Mouse (Mus musculus): Measurements from ENCODE around the gene Fam170b. TPM values are rescaled to one million over a fixed set of nuclear protein-coding genes. Genes with fewer than 3 reads are reported as not detected.
A peak's percentile ranks its signal among the peaks of the same experiment; 100 is the strongest.

The Fam170b gene
- not detected in 2 replicates for polyA plus RNA-seq (2011; ENCODE audit: insufficient read depth, insufficient read length, low replicate concordance, missing spikeins)

- no peaks in the 10 kb centered on the region for H3K4me1 ChIP-seq (ENCODE audit: control insufficient read depth, insufficient read depth, low read length)
- H3K27ac ChIP-seq (ENCODE audit: control insufficient read depth, insufficient read depth, low read depth, low read length, poor library complexity) = no peak within 1 kb of the TSS
- no peak for TF ChIP-seq CTCF (IDR thresholded peaks at IDR 0.05; ENCODE audit: control insufficient read depth, insufficient read depth, low read length)
- no peak for TF ChIP-seq POLR2A (IDR thresholded peaks at IDR 0.05; ENCODE audit: borderline replicate concordance, control insufficient read depth, low read depth, low read length)
- H3K4me3 ChIP-seq (replicated peaks; ENCODE audit: control insufficient read depth, low read depth, low read length) = no peak within 1 kb of the TSS
- WGBS = 78% methylated on average over 8 of the region's 8 CpGs
Measured at GRCm38 (mm10) chr14:32833847-32834246, at the start of gene Fam170b. Gene Fam170b (plus strand): TSS chr14:32833962.

DNA sequence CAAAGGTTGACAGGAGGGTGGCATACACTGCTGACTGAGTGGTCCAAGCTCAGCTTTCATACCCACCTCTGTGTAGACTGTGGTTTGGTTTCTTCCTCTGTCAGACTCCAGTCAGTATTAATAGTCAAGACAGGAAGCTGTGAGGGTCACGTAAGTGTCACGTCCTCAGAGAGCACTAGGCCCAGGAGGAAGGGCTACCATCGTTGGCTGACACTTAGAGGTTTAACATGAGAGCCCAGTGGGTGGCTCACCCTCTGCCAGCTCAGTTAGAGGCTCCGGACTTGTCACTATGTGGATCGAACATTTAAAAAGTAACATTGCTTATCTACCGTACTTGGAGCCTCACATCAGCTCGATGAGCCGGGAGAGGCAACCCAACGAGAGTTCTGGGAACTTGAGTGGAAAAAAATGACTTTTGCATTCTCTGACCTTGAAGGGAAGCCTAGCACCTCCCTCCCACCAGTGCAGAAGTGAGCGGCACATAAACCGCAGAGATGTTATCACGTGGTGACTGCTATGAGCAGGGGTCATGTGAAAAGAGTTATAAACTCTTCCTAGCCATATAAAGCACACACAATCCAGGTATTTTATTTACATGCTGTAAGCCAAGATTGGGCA, 49.5 kb upstream of the Fam170b start:
- peaks cover 10% of the 10 kb centered on the region for H3K4me1 ChIP-seq (ENCODE audit: control insufficient read depth, insufficient read depth, low read length)
- 4% methylated on average over 12 of the region's 12 CpGs for WGBS
- H3K27ac ChIP-seq (ENCODE audit: control insufficient read depth, insufficient read depth, low read depth, low read length, poor library complexity) = 0 out of 2 replicates have a peak overlapping the region, but pooled peaks have one; percentile 1

DNA sequence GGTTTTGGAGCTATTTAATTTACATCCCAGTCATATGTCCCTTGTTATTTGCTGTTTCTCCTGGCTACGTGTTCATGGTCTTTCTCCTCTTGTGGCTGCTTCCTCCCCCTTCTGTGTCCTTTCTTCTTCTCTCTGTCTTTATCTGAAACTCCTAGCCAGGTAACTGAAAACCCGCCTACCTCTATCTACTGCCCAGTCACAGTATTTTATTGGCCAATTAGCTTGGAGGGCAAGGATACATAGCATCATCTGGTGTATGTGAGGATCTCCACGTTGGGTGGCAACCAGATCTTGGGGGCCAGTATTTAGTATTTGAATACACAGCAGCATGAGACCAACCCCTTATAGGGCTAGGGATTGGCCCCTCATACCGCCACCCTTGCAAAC, 49.0 kb upstream of the Fam170b start:
- Histone ChIP-seq H3K4me3 (replicated peaks; ENCODE audit: control insufficient read depth, low read depth, low read length) (no peak overlapping the region), H3K4me1 (ENCODE audit: control insufficient read depth, insufficient read depth, low read length) (peaks cover 10% of the 10 kb centered on the region), H3K27ac (ENCODE audit: control insufficient read depth, insufficient read depth, low read depth, low read length, poor library complexity) (no peak overlapping the region)
- TF ChIP-seq CTCF (IDR thresholded peaks at IDR 0.05; ENCODE audit: control insufficient read depth, insufficient read depth, low read length) = no peak
- no peak for TF ChIP-seq POLR2A (IDR thresholded peaks at IDR 0.05; ENCODE audit: borderline replicate concordance, control insufficient read depth, low read depth, low read length)
- WGBS = 41% methylated on average over 4 of the region's 4 CpGs

More for the DNA sequence above, 49.5 kb upstream of the Fam170b start:
- no peak overlapping the region for H3K4me3 ChIP-seq (replicated peaks; ENCODE audit: control insufficient read depth, low read depth, low read length)
- TF ChIP-seq POLR2A (IDR thresholded peaks at IDR 0.05; ENCODE audit: borderline replicate concordance, control insufficient read depth, low read depth, low read length) = no peak
- TF ChIP-seq CTCF (IDR thresholded peaks at IDR 0.05; ENCODE audit: control insufficient read depth, insufficient read depth, low read length) = no peak

DNA sequence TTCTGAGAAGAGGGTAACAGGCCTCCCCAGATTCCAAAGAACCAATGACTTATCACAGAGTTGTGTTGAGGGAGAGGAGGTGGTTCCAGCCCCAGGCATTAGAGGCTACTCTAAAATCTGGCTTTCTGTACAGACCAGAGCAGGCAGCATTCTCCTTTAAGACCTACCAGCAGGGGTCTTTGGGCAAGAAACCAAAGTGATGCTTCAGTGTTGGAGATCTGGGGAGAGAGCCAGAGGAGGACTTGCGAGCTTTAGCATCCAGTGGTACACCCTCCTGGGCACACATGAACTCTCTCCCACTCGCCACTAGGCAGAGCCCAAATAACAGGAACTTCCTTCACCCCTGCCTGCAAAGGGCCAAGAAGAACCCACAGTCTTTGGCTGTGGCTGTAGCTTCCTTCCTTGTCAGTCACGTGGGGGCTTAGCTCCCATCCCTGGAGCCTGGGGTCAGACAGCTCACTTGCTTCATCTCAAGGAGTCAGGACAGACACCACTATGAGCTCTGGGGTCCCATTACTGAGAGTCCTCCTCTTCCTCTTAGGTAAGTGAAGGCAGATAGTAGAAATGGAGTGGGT, 48.1 kb upstream of the Fam170b start, which contains the start of gene Tmem273:
Tmem273 (plus strand) TSS at position 408 of the 575 bp plus-strand sequence.
- Histone ChIP-seq H3K4me3 (replicated peaks; ENCODE audit: control insufficient read depth, low read depth, low read length) (peak within 1 kb of the TSS; percentile 43), H3K27ac (ENCODE audit: control insufficient read depth, insufficient read depth, low read depth, low read length, poor library complexity) (peak within 1 kb of the TSS; percentile 7; the same call in 1 of the 2 replicates), H3K4me1 (ENCODE audit: control insufficient read depth, insufficient read depth, low read length) (peaks cover 10% of the 10 kb centered on the region)
- WGBS = 4% methylated on average over 3 of the region's 3 CpGs
- TF ChIP-seq POLR2A (IDR thresholded peaks at IDR 0.05; ENCODE audit: borderline replicate concordance, control insufficient read depth, low read depth, low read length) (no peak), CTCF (IDR thresholded peaks at IDR 0.05; ENCODE audit: control insufficient read depth, insufficient read depth, low read length) (peak; percentile 32; the same call in 1 of the 2 replicates)

GRCm38 (mm10) chr14:32787691-32788090, 46.1 kb upstream of the Fam170b start:
- no peak for TF ChIP-seq CTCF (IDR thresholded peaks at IDR 0.05; ENCODE audit: control insufficient read depth, insufficient read depth, low read length)
- TF ChIP-seq POLR2A (IDR thresholded peaks at IDR 0.05; ENCODE audit: borderline replicate concordance, control insufficient read depth, low read depth, low read length) = no peak
- no peak overlapping the region for H3K27ac ChIP-seq (ENCODE audit: control insufficient read depth, insufficient read depth, low read depth, low read length, poor library complexity)
- no peak overlapping the region for H3K4me3 ChIP-seq (replicated peaks; ENCODE audit: control insufficient read depth, low read depth, low read length)
- H3K4me1 ChIP-seq (ENCODE audit: control insufficient read depth, insufficient read depth, low read length) = peaks cover 10% of the 10 kb centered on the region
- WGBS = 17% methylated on average over 5 of the region's 5 CpGs

DNA sequence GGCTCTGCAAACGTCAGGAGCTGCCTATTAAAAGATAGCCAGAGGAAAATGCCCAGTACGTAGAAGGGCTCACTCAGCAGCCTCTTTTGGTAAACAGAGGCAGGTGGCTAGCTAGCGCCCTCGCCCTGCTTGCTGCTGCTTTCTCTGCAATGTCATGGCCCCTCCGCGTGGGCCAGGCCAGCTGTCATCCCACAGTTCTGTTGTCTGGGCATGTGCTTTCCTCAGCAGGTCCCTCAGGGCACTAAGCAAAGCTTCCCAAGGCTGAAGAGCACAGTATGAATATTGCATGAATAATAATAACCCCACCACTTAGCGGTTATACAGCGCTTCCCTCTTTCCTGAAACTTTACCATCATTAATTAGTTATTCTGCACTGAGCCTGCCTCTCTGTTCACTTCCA, 37.4 kb upstream of the Fam170b start:
- H3K27ac ChIP-seq (ENCODE audit: control insufficient read depth, insufficient read depth, low read depth, low read length, poor library complexity) = no peak overlapping the region
- 81% methylated on average over 8 of the region's 8 CpGs for WGBS
- H3K4me3 ChIP-seq (replicated peaks; ENCODE audit: control insufficient read depth, low read depth, low read length) = no peak overlapping the region
- peaks cover 3% of the 10 kb centered on the region; the same call in 1 of the 2 replicates for H3K4me1 ChIP-seq (ENCODE audit: control insufficient read depth, insufficient read depth, low read length)
- TF ChIP-seq POLR2A (IDR thresholded peaks at IDR 0.05; ENCODE audit: borderline replicate concordance, control insufficient read depth, low read depth, low read length) (no peak), CTCF (IDR thresholded peaks at IDR 0.05; ENCODE audit: control insufficient read depth, insufficient read depth, low read length) (no peak)

DNA sequence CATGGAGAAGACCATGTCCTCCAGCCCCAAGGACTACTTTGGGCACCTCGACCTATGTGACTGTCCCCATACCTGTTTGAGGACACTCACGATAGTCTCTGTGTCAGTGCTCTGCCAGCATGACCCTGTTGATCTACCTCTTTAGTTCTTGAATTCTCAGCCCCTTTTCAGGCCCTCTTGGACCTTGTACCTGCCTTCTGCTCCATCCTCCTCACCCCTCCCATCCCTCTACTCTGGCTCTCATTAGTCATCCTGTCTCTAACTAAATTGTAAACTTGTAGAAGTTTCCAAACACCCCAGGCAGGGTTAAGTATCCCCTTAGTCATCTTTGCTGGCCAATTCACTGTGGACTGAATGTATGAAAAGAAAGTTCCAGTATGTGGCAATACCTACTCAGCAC, 36.0 kb upstream of the Fam170b start:
- no peak overlapping the region for H3K4me3 ChIP-seq (replicated peaks; ENCODE audit: control insufficient read depth, low read depth, low read length)
- no peak for TF ChIP-seq CTCF (IDR thresholded peaks at IDR 0.05; ENCODE audit: control insufficient read depth, insufficient read depth, low read length)
- no peak for TF ChIP-seq POLR2A (IDR thresholded peaks at IDR 0.05; ENCODE audit: borderline replicate concordance, control insufficient read depth, low read depth, low read length)
- no peak overlapping the region for H3K27ac ChIP-seq (ENCODE audit: control insufficient read depth, insufficient read depth, low read depth, low read length, poor library complexity)
- 72% methylated on average over 2 of the region's 2 CpGs for WGBS
- peaks cover 3% of the 10 kb centered on the region; the same call in 1 of the 2 replicates for H3K4me1 ChIP-seq (ENCODE audit: control insufficient read depth, insufficient read depth, low read length)

DNA sequence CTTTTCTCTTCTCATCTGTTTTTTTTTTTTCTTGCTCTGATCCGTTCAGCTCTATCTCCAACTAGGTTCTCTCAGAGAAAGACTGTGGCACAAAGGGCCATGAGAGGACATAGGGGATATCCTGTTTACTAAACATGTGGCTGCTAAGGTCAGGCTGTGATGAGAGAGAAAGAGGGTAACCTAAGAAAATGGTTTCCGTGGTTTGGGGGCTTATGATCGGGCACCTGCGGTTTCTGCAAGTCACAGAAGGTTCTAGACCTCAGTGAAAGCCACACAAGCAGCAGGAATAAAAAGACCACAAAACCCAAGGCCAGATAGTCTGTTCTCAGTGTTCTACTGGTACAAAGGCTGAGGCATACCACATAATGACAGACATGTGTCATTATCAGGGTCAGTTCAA, 35.4 kb upstream of the Fam170b start:
- peaks cover 3% of the 10 kb centered on the region; the same call in 1 of the 2 replicates for H3K4me1 ChIP-seq (ENCODE audit: control insufficient read depth, insufficient read depth, low read length)
- TF ChIP-seq CTCF (IDR thresholded peaks at IDR 0.05; ENCODE audit: control insufficient read depth, insufficient read depth, low read length) = no peak
- no peak for TF ChIP-seq POLR2A (IDR thresholded peaks at IDR 0.05; ENCODE audit: borderline replicate concordance, control insufficient read depth, low read depth, low read length)
- H3K27ac ChIP-seq (ENCODE audit: control insufficient read depth, insufficient read depth, low read depth, low read length, poor library complexity) = no peak overlapping the region
- WGBS = 7% methylated on average over 4 of the region's 4 CpGs
- H3K4me3 ChIP-seq (replicated peaks; ENCODE audit: control insufficient read depth, low read depth, low read length) = no peak overlapping the region
